Mouse (Mus musculus): Measurements from ENCODE around the gene Plac8.
A peak's percentile ranks its signal among the peaks of the same experiment; 100 is the strongest.

Gene Plac8

DNA sequence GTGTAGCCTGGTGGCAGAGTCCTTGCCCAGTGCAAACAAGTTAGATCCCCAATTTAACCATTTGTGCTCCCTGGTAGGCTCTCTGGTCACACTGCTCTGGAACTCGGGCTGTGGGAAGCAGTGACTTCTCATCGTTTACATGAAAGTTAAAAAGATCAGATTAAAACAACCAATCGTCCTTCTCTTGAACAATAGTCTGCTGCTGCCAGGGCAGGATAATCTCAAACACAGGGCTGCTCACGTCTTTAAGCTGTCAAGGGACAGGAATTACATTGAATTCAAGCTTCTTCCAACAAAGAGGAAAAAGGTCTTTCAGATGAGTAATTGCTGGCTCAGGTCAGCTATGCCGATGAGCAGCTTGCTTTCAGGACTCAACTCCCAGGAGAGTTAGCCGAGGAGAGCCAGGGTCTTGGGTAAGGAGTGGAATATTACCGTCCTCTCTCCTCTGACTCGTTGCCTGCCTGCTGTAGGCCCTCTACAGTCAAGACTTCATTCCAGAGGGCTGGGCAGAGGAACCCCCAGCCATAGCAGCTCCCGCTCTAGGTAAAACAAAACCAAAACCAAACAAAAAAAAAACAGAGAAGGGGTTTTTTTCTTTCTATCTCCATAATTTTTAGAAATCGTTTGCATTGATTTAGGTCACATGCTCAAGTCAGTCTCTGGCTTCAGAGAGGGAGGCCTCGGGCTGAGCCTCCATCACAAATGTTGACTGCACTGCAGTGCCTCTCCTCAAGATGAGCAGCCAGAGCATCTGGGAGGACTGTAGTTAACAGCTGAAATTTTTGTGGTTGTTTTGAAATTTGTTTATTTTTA is 9.8 kb upstream of the Plac8 start:
- no peak for DNase-seq (ENCODE audit: low read depth, low spot score)

DNA sequence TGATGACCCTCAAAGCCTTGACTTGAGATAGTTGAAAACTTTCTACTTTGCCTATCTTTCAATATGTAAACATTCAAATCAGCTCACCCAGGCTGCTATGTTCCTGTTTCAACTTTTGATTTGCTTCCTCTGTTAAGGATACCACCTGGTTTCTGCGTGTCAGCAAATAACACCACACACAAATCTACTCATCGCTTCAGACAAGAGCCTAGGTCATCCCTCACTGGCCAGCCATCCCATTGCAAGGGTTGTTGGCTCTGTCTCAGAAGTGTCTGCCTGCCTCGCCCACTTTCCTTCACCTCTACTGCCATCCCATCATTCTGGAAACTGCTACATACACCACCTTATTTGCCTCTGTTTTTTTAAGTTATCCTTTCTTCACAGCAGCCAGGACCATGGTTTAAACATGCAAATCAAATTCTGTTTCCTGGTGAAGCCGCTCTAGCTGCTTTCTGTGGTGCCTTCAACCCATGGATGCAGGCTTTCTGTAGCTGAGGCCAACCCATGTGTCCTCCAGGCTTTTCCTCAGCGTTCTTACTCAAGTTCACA is 6.9 kb upstream of the Plac8 start:
- DNase-seq (ENCODE audit: low read depth, low spot score), result no peak

GRCm38 (mm10) chr5:100574771-100575170 is 2.7 kb upstream of the Plac8 start:
- no peak for DNase-seq (ENCODE audit: low read depth, low spot score)

DNA sequence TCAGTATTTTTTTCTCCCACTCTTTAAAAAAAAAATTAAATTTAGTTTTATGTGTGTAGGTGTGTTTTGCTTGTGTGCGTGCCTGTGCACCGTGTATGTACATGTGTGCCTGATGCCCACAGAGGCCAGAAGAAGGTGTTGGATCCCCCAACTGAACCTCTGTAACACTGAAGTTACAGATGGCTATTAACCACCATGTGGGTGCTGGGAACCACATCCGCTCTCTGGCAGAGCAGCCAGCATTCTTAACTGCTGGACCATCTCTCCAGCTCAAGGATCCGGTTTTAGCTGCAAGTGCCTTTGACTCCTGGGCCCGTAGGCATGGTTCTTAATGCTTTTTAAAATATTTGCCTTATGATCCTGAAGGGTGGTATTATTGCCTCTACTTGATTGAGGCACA is 1.2 kb upstream of the Plac8 start:
- DNase-seq (ENCODE audit: low read depth, low spot score), result no peak

GRCm38 (mm10) chr5:100570716-100571115 is 1.3 kb downstream of the Plac8 start:
- no peak for DNase-seq (ENCODE audit: low read depth, low spot score)

DNA sequence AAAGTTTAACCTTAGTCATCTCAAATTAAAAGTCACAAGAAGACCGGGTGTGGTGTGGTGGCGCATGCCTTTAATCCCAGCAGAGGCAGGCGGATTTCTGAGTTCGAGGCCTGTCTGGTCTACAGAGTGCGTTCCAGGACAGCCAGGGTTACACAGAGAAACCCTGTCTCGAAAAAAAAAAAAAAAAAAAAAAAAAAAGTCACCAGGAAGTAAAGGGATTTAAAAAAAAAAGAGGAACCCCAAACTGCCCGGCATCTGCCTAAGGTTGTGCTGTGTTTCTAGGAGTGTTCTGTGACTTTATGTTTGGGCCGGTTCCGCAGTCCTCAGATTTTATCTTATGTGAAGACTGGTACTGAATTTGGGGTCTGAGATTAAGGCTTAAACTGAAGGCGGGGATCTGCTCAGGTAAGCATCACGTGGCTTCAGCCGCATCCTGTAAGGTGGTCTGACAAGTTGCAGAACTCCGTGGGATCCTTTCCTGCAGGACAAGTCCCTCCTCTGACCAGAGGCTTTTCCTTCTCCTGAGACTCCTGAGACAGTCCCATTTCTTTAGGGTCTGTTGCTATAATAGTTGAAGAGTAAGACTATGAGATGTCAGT is 1.9 kb downstream of the Plac8 start:
- DNase-seq (ENCODE audit: low read depth, low spot score), result no peak

- peak; percentile 9 for DNase-seq (ENCODE audit: low read depth, low spot score)
Observed at GRCm38 (mm10) chr5:100569250-100569934, 2.7 kb downstream of the Plac8 start.

DNA sequence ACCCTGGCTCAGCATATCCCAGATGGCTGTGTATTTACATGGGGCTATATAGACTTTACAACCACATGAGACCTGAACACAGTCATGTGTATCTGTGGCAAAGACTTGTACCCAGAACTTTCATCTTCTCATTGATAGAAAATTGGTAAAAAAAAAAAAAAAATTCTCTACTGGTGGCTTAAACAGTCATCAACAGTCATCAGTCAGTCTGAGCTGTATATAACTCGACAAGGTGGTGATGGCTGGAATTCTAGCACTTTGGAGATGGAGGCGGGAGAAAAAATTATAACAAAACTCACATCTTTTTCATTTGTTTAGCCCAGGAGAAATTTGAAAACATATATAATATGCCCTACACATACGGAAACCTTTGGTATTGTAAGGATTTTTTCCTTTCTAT is 3.2 kb downstream of the Plac8 start:
- no peak for DNase-seq (ENCODE audit: low read depth, low spot score)

- DNase-seq (ENCODE audit: low read depth, low spot score), result no peak
Observed at GRCm38 (mm10) chr5:100568177-100568576, 3.9 kb downstream of the Plac8 start.

DNA sequence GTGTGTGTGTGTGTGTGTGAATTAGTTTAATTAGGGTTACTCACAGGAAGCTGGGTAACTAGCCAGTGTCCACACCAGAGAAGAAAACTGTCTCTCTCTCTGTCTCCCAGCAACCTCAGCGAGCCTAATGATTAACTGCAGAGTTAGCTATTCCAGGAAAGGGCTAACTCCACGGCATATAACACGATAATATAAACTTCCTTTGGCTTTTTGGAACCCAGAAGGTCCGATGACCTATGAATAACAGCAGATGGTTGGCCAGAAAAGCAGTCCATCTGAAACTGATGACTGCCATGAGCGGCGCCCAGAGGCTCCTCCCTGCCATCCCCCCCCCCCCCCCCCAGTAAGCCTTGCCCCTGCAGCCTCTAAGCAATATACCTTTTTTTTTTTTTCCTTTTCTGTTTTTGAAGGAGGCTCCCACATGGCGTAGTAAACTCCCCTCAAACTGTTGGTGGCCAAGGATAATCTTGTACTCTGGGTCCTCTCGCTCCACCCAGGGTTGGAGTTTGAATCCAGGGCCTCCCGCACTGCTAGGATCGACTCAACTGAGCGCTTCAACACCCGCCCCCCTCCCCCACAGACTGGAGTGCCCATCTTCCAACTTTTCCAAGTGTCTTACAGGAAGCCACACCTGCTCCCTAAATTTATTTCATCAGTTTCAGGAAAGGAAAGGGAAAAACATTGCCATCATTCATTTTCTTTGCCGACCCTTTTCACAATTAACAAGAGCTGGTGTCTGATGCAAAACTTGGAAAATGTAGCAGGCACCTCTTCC is 4.6 kb downstream of the Plac8 start:
- DNase-seq (ENCODE audit: low read depth, low spot score), result no peak

- DNase-seq (ENCODE audit: low read depth, low spot score), result no peak
Observed at GRCm38 (mm10) chr5:100566798-100567197, 5.2 kb downstream of the Plac8 start.

DNA sequence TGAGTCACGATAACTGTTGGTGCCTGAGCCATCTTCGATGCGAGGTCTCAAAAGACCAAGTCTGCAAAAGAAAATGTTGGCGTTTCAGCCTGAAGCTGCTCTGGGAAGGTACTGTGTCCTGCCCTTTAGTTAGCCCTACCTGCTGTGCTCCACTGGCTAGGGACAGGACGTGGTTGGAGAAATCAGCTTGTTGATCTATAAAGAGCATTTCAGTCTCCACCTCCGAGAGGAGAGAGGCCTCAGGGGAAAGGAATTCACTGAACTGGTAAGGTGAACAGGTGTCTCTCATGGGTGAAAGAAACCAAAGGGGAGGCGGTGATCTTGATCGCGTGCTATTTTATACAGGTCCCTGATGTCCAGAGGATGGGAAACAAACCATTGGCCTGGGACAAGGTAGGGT is 9.3 kb downstream of the Plac8 start:
- DNase-seq (ENCODE audit: low read depth, low spot score), result no peak

- no peak for DNase-seq (ENCODE audit: low read depth, low spot score)
Observed at GRCm38 (mm10) chr5:100559357-100559756, 12.7 kb downstream of the Plac8 start.

- no peak for DNase-seq (ENCODE audit: low read depth, low spot score)
Observed at GRCm38 (mm10) chr5:100558783-100559182, 13.3 kb downstream of the Plac8 start.

- DNase-seq (ENCODE audit: low read depth, low spot score), result no peak
Observed at GRCm38 (mm10) chr5:100557537-100557936, 14.5 kb downstream of the Plac8 start.

GRCm38 (mm10) chr5:100557019-100557418 is 15.0 kb downstream of the Plac8 start:
- DNase-seq (ENCODE audit: low read depth, low spot score), result no peak

DNA sequence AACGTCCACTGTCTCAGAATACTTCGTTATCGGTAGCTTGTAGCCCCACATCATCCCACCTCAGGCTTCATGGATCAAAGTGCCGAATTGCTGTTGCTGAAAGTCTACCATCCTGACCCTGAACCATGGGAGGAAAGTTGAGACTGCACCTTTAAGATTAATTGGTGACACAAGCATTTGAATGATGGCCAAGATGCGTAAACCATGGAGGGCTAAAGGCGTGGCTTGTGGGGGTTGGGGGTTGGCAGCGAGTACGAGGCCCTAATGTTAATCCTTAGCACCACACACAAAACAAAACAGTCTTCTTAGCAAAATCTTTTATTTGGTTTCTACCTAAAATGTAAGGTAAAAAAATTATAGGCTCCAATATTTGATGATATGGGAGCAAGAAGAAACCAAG is 18.6 kb downstream of the Plac8 start:
- no peak for DNase-seq (ENCODE audit: low read depth, low spot score)

GRCm38 (mm10) chr5:100551952-100552351 is 20.1 kb downstream of the Plac8 start:
- no peak for DNase-seq (ENCODE audit: low read depth, low spot score)

- no peak for DNase-seq (ENCODE audit: low read depth, low spot score)
Observed at GRCm38 (mm10) chr5:100550151-100550550, 21.9 kb downstream of the Plac8 start.

DNA sequence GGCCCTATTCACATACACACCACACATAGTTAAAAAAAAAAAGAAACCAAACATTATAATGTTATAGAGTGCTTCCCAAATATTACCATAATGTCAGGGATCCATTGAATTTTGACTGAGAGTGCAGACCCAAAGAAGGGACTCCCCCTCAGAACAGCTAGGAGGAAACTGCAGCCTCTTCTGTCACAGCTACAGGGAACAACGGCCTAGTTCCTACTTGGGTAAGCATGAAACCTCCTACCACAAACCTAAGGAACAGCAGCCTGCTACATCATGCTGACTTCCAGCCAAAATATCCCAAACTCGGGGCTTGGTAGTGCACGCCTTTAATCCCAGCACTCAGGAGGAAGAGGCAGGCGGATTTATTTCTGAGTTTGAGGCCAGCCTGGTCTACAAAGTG is 22.7 kb downstream of the Plac8 start:
- DNase-seq (ENCODE audit: low read depth, low spot score), result no peak

DNA sequence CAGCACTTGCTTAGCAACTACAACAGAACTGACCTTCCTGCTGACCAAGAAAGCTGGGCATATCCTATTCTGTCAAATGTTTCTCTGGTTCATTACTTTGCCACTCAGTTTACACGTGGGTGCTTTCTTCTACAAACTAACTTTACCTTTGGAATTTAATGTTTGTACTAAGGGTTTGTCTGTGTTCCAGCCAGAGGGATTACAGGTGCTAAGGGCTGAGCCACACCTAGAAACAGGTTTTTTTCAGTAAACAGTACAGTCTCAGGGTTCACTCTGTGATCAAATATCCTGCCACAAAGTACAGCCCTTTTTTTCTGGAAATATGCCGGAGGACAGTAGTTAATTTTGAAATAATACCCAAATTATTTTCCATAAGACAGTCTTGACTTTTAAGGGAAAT is 23.8 kb downstream of the Plac8 start:
- DNase-seq (ENCODE audit: low read depth, low spot score), result no peak

Data from ZHBTc4 (cell line).